Mouse (Mus musculus) stomach, embryonic 14.5 days (tissue): Measurements from ENCODE around the gene Camsap2. TPM values are rescaled to one million over a fixed set of nuclear protein-coding genes. Genes with fewer than 3 reads are reported as not detected.

ENCODE experiments used
- ATAC-seq: fragments of 200-750 bp; cut with Nextera tagmentation; 2 replicates; pipeline ENCODE4 v1.8.0; 2017; ENCODE audit warnings: low read depth, moderate TSS enrichment; ENCODE audit not compliant: insufficient number of reproducible peaks, insufficient read depth, low FRiP score
- H3K27ac ChIP-seq: fragments of 300-500 bp; sonication (generic); 2 replicates; pipeline ENCODE4 v1.5.1; 2014; ENCODE audit warnings: mild to moderate bottlenecking, low read length, moderate library complexity, mixed read lengths
- H3K27me3 ChIP-seq: fragments of 300-500 bp; sonication (generic); 2 replicates; pipeline ENCODE4 v1.6.1; 2014; ENCODE audit warnings: low read length, control low read depth, mixed read lengths; ENCODE audit not compliant: control insufficient read depth, insufficient read depth
- H3K36me3 ChIP-seq: fragments of 300-500 bp; sonication (generic); 2 replicates; pipeline ENCODE4 v1.6.1; 2014; ENCODE audit warnings: mild to moderate bottlenecking, control low read depth, low read length, moderate library complexity, mixed read lengths; ENCODE audit not compliant: control insufficient read depth, insufficient read depth
- H3K4me1 ChIP-seq: fragments of 300-500 bp; sonication (generic); 2 replicates; pipeline ENCODE4 v1.6.1; 2014; ENCODE audit warnings: low read length, control low read depth, mixed read lengths; ENCODE audit not compliant: control insufficient read depth, insufficient read depth
- H3K4me2 ChIP-seq: fragments of 300-500 bp; sonication (generic); replicated peaks from 2 replicates; pipeline ENCODE4 v1.6.1; 2014; ENCODE audit warnings: low read depth, low read length, control low read depth
- H3K4me3 ChIP-seq: fragments of 300-500 bp; sonication (generic); 2 replicates; pipeline ENCODE4 v1.5.1; 2014; ENCODE audit warnings: low read depth, low read length, control low read depth
- H3K9ac ChIP-seq: fragments of 300-500 bp; sonication (generic); replicated peaks from 2 replicates; pipeline ENCODE4 v1.6.1; 2014; ENCODE audit warnings: low read depth, mild to moderate bottlenecking, control low read depth, low read length, moderate library complexity, mixed read lengths
- H3K9me3 ChIP-seq: fragments of 300-500 bp; sonication (generic); 2 replicates; pipeline ENCODE4 v1.6.1; 2016; ENCODE audit warnings: low read depth, low read length, control low read depth; ENCODE audit not compliant: control insufficient read depth
- WGBS: fragments of 180-500 bp; shearing (Covaris S2); extraction: QIAGEN DNeasy Blood & Tissue Kit; methylation state at CpG from one replicate; pipeline ENCODE4 v1.1.7; 2014; 5-methylcytosine and 5-hydroxymethylcytosine counted together
- polyA plus RNA-seq: library from polyadenylated mRNA; unstranded; fragments of >200 nt; fragmentation: Nextera tagmentation; extraction: Ambion mirVana; gene quantifications from 2 replicates; pipeline ENCODE4 v1.2.1, GENCODE M21; 2014

Gene Camsap2
- polyA plus RNA-seq, 1 experiment from 2014 or later = 17.4 TPM

DNA sequence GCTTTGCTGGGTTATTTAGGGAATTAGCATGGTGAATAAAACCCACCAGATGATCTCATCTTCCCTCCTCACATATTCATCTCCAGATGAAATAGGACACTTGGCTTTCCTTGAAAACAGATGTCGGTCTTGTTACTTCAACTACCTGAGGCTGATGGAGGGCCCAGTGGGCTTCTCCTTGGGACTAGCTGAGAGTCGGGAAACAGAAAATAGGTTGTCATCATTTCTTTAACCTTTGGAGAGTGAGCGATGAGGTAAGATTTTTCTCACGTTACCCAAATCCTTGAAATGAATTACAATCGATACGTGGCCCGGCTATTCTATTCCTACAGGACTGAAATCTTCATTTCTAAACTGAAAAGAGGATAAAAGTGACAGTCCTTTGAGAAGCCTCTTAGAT lies 33.4 kb upstream of the Camsap2 start:
- Histone ChIP-seq H3K4me3 (no peak overlapping the region), H3K9ac (no peak overlapping the region), H3K36me3 (no peaks in the 10 kb centered on the region), H3K9me3 (no peaks in the 10 kb centered on the region), H3K4me2 (no peak overlapping the region), H3K27me3 (no peaks in the 10 kb centered on the region), H3K4me1 (no peaks in the 10 kb centered on the region), H3K27ac (no peak overlapping the region)
- 89% methylated on average over 7 of the region's 7 CpGs for WGBS
- no peak for ATAC-seq

DNA sequence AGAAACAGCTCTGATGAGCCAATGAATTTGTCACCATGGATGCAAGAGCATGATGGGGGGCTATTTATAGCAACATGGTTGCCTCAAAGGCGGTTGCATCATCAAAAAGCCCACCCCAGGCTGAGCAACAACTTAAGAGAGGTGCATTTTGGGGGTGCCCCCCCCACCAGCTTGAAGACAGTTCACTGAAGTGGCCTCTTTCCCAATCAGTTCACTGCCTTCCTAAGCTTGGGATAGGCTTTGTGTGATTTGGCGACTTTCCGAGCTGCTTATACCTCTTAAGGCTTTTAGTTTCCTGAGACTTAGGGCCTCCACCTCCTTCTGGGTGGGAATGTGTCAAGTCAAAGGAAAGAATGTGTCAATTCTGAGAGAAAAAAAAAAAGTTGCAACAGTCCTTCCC lies 20.1 kb upstream of the Camsap2 start:
- WGBS = 82% methylated on average over 3 of the region's 3 CpGs
- Histone ChIP-seq H3K36me3 (no peaks in the 10 kb centered on the region), H3K27ac (no peak overlapping the region), H3K27me3 (no peaks in the 10 kb centered on the region), H3K9me3 (no peaks in the 10 kb centered on the region), H3K4me2 (no peak overlapping the region), H3K4me1 (no peaks in the 10 kb centered on the region), H3K9ac (no peak overlapping the region), H3K4me3 (no peak overlapping the region)
- no peak for ATAC-seq

DNA sequence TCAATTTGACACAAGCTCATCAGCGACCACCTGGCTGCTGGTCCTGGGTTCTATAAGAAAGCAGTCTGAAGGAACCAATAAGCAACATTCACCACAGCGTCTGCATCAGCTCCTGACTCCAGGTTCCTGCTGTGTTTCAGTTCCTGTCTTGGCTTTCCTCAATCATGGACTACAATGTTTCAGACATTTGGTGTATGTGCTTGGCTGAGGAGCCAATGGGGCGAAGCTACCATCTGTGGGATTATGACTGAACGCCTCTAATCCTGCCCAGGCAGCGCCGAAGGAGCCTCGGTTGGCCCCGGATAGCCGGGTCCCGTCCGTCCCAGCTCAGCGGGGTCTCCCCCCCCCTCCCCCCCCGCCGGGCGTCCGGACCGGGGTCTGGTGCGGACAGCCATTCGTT lies 18.8 kb upstream of the Camsap2 start:
- Histone ChIP-seq H3K9ac (no peak overlapping the region), H3K4me2 (no peak overlapping the region), H3K4me3 (no peak overlapping the region), H3K4me1 (no peaks in the 10 kb centered on the region), H3K27me3 (no peaks in the 10 kb centered on the region), H3K27ac (no peak overlapping the region), H3K36me3 (no peaks in the 10 kb centered on the region), H3K9me3 (no peaks in the 10 kb centered on the region)
- 74% methylated on average over 16 of the region's 19 CpGs for WGBS
- no peak for ATAC-seq

DNA sequence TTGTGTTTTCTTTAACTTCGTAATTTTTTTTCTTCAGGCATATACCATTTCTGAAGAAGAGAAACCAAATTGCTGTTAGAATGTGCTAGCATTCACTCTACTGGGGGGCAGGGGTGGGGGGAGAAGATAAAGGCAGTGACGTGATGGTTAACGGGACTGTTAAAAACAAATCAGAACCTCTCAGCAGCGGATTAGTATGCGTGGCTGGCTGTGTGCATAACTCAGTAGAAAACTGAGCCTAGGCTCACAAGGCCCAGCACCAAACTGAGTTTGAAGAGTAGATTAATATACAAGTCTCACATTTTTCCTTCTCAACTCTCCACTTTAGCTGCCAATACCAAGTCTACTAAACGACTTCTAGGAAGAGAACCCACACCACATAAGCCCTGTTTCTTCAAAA lies 17.1 kb upstream of the Camsap2 start:
- no peak for ATAC-seq
- no peaks in the 10 kb centered on the region for H3K36me3 ChIP-seq
- H3K9ac ChIP-seq = no peak overlapping the region
- no peak overlapping the region for H3K4me2 ChIP-seq
- no peaks in the 10 kb centered on the region for H3K27me3 ChIP-seq
- 63% methylated on average over 6 of the region's 6 CpGs for WGBS
- H3K4me3 ChIP-seq = no peak overlapping the region
- H3K9me3 ChIP-seq = no peaks in the 10 kb centered on the region
- no peaks in the 10 kb centered on the region for H3K4me1 ChIP-seq
- no peak overlapping the region for H3K27ac ChIP-seq

DNA sequence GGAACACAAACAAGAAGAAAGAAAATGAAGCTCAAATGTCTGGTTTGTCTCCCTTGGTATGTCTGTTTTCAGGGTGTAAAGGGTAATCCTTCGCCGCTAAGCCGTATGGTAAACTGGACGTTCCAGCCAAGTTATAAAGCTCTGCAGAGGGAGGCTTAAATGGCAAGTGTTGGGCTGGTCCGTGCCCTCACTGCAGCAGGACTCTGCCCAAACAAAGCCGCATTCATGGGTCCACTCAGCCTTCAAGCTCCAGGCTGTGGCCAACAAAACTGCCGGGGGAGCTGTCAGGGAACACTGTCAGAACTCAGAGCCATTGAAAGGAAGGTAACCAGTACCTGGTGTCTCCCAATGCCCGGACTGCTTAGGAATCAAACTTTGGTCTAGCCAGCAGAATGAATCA lies 16.7 kb upstream of the Camsap2 start:
- H3K4me1 ChIP-seq = no peaks in the 10 kb centered on the region
- no peaks in the 10 kb centered on the region for H3K36me3 ChIP-seq
- H3K27me3 ChIP-seq = no peaks in the 10 kb centered on the region
- no peak overlapping the region for H3K9ac ChIP-seq
- WGBS = 55% methylated on average over 8 of the region's 8 CpGs
- ATAC-seq = no peak
- no peaks in the 10 kb centered on the region for H3K9me3 ChIP-seq
- H3K27ac ChIP-seq = no peak overlapping the region
- H3K4me2 ChIP-seq = no peak overlapping the region
- no peak overlapping the region for H3K4me3 ChIP-seq

DNA sequence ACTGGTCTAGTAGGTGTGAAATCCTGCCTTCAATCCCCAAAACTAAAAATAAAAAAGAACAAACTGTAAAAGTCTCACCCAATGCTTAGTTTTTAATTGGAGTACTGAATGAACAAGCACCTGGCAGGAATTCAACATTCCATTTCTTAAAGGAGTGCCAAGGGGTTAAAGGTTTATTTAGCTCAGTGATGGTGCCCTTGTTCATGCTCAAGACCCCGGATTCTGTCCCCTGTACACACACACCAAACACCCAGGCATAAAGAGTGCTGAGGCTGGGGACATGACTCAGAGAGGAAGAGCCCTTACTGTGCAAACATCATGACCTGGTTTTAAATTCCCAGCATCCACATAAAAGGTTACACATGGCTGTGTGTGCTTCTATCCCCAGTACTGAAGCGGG lies 15.5 kb upstream of the Camsap2 start:
- Histone ChIP-seq H3K9ac (no peak overlapping the region), H3K9me3 (no peaks in the 10 kb centered on the region), H3K27ac (no peak overlapping the region), H3K4me3 (no peak overlapping the region), H3K4me1 (no peaks in the 10 kb centered on the region), H3K36me3 (no peaks in the 10 kb centered on the region), H3K4me2 (no peak overlapping the region), H3K27me3 (no peaks in the 10 kb centered on the region)
- 56% methylated on average over 2 of the region's 2 CpGs for WGBS
- ATAC-seq = no peak

DNA sequence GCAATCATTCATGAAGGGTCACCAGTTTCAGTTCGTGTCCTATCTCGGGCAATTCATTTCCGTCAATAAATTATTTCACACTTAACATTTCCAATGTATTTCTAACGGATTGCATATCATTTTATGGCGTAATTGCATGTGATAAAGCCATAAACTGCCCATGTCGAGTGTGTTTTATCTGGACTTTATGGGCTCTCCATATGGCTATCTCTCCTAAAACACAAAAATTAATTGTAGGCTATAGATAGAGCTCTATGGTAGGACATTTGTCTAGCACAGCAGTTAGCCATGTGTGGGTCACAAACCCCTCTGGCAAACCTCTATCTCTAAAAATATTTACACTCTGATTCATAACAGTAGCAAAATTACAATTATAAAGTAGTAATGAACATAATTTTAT lies 15.0 kb upstream of the Camsap2 start:
- WGBS = 75% methylated on average over 6 of the region's 6 CpGs
- no peak for ATAC-seq
- Histone ChIP-seq H3K4me3 (no peak overlapping the region), H3K27me3 (no peaks in the 10 kb centered on the region), H3K9ac (no peak overlapping the region), H3K27ac (no peak overlapping the region), H3K36me3 (no peaks in the 10 kb centered on the region), H3K9me3 (no peaks in the 10 kb centered on the region), H3K4me2 (no peak overlapping the region), H3K4me1 (no peaks in the 10 kb centered on the region)

DNA sequence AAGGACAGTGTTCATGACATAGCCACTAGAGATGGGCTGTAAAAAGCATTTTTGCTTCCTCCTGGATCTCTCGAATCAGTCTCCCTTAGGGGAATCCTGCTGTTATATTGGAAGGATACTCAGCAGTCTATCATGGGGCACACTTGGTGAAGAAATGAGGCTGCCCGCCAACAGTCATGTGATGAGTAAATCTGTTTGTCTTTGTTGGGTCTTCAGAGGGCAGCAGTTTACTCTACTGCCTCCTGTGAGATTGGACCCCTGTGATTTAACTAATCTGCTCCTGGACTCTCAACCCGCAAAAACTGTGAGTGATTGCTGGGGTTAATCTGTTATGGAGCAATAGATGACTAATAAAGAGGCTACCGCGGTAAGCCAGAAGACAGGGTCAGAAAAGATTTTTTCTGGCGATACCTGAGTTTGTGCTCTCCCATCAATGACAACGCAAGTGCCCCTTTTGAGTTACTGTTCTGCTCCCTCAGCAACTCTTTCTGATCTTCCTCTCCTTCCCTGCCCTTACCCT lies 13.0 kb upstream of the Camsap2 start:
- Histone ChIP-seq H3K36me3 (no peaks in the 10 kb centered on the region), H3K9ac (no peak overlapping the region), H3K27ac (no peak overlapping the region), H3K27me3 (no peaks in the 10 kb centered on the region), H3K4me2 (no peak overlapping the region), H3K9me3 (no peaks in the 10 kb centered on the region), H3K4me3 (no peak overlapping the region), H3K4me1 (0 out of 2 replicates have a peak, but pooled peaks cover 2% of the 10 kb centered on the region)
- WGBS = 65% methylated on average over 7 of the region's 7 CpGs
- no peak for ATAC-seq

DNA sequence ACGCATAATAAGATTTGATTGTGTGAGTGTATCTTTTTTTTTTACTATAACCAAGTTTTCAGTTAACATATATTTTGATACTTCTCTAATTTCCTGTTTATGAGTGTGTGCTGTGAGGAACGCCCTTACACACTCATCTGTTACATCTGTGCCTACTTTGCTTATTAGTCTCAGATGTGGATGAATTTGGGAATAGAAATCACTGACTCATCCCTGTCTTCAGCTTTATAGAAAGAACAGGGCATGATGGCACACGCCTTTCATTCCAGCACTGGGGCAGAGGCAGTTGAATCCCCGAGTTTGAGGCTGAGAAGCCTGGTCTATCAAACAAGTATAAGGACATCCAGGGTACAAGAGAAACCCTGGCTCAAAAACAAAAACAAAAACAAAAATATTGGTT lies 9.7 kb upstream of the Camsap2 start:
- H3K9me3 ChIP-seq = no peaks in the 10 kb centered on the region
- H3K36me3 ChIP-seq = no peaks in the 10 kb centered on the region
- H3K9ac ChIP-seq = no peak overlapping the region
- H3K4me3 ChIP-seq = no peak overlapping the region
- WGBS = 76% methylated on average over 4 of the region's 4 CpGs
- no peak overlapping the region for H3K4me2 ChIP-seq
- ATAC-seq = no peak
- H3K4me1 ChIP-seq = peaks cover 5% of the 10 kb centered on the region; the same call in 1 of the 2 replicates
- no peak overlapping the region for H3K27ac ChIP-seq
- no peaks in the 10 kb centered on the region for H3K27me3 ChIP-seq
